Mouse (Mus musculus) forebrain, embryonic 11.5 days (tissue): Measurements from ENCODE around the gene Ugt1a10. TPM values are rescaled to one million over a fixed set of nuclear protein-coding genes. Genes with fewer than 3 reads are reported as not detected.

Experiments used
- ATAC-seq: fragments of 200-750 bp; cut with Nextera tagmentation; replicated peaks from 2 replicates; pipeline ENCODE4 v1.8.0; 2017; ENCODE audit warnings: moderate TSS enrichment; ENCODE audit not compliant: low FRiP score
- DNase-seq: peaks from one replicate; pipeline ENCODE4 v3.0.0-alpha.2; 2017; ENCODE audit warnings: low spot score
- H3K27ac ChIP-seq: fragments of 300-500 bp; sonication (generic); 2 replicates; pipeline ENCODE4 v1.5.1; 2014; ENCODE audit warnings: low read depth, low read length
- H3K27me3 ChIP-seq: fragments of 300-500 bp; sonication (generic); 2 replicates; pipeline ENCODE4 v1.6.1; 2014; ENCODE audit warnings: mild to moderate bottlenecking, low read length, mixed read lengths; ENCODE audit not compliant: control insufficient read depth, insufficient read depth
- H3K36me3 ChIP-seq: fragments of 300-500 bp; sonication (generic); 2 replicates; pipeline ENCODE4 v1.6.1; 2014; ENCODE audit warnings: mild to moderate bottlenecking, low read length, moderate library complexity, mixed read lengths; ENCODE audit not compliant: control insufficient read depth, insufficient read depth
- H3K4me1 ChIP-seq: fragments of 300-500 bp; sonication (generic); replicated peaks from 2 replicates; pipeline ENCODE4 v1.6.1; 2014; ENCODE audit warnings: low read length, mixed read lengths; ENCODE audit not compliant: control insufficient read depth, insufficient read depth
- H3K4me2 ChIP-seq: fragments of 300-500 bp; sonication (generic); 2 replicates; pipeline ENCODE4 v1.6.1; 2014; ENCODE audit warnings: low read depth, mild to moderate bottlenecking, low read length, moderate library complexity, mixed read lengths; ENCODE audit not compliant: severe bottlenecking
- H3K4me3 ChIP-seq: fragments of 300-500 bp; sonication (generic); 2 replicates; pipeline ENCODE4 v1.5.1; 2014; ENCODE audit warnings: low read depth, low read length
- H3K9ac ChIP-seq: fragments of 300-500 bp; sonication (generic); 2 replicates; pipeline ENCODE4 v1.6.1; 2014; ENCODE audit warnings: low read length
- H3K9me3 ChIP-seq: fragments of 300-500 bp; sonication (generic); 2 replicates; pipeline ENCODE4 v1.6.1; 2016; ENCODE audit warnings: low read length, mixed read lengths; ENCODE audit not compliant: control insufficient read depth
- WGBS: fragments of 180-500 bp; shearing (Covaris S2); extraction: QIAGEN DNeasy Blood & Tissue Kit; methylation state at CpG from one replicate; pipeline ENCODE4 v1.1.7; 2014; 5-methylcytosine and 5-hydroxymethylcytosine counted together
- polyA plus RNA-seq: library from polyadenylated mRNA; unstranded; fragments of >200 nt; fragmentation: Nextera tagmentation; extraction: Ambion mirVana; gene quantifications from 2 replicates; pipeline ENCODE4 v1.2.1, GENCODE M21; 2014

The Ugt1a10 gene
- polyA plus RNA-seq, 1 experiment from 2014 or later: not detected

- Histone ChIP-seq H3K36me3 (no peaks in the 10 kb centered on the region), H3K4me3 (no peak overlapping the region), H3K9me3 (peaks cover 99% of the 10 kb centered on the region), H3K27ac (no peak overlapping the region), H3K9ac (no peak overlapping the region), H3K27me3 (no peaks in the 10 kb centered on the region), H3K4me2 (no peak overlapping the region), H3K4me1 (no peaks in the 10 kb centered on the region)
- WGBS: 75% methylated on average over 6 of the region's 6 CpGs
- ATAC-seq (no peak), DNase-seq (peak; percentile 49)
These were observed 176.0 kb downstream of the Ugt1a10 start for GRCm38 (mm10) chr1:88230981-88231802.

GRCm38 (mm10) chr1:88231803-88232499 lies 176.8 kb downstream of the Ugt1a10 start:
- no peak for ATAC-seq

GRCm38 (mm10) chr1:88232664-88233380 lies 177.6 kb downstream of the Ugt1a10 start:
- Histone ChIP-seq H3K9me3 (peaks cover 97% of the 10 kb centered on the region), H3K4me3 (no peak overlapping the region), H3K4me1 (no peaks in the 10 kb centered on the region), H3K27me3 (no peaks in the 10 kb centered on the region), H3K36me3 (no peaks in the 10 kb centered on the region), H3K4me2 (no peak overlapping the region), H3K9ac (no peak overlapping the region), H3K27ac (no peak overlapping the region)
- ATAC-seq: no peak
- WGBS: 63% methylated on average over 3 of the region's 3 CpGs
- no peak for DNase-seq

More at GRCm38 (mm10) chr1:88231803-88232499, 176.8 kb downstream of the Ugt1a10 start:
- Histone ChIP-seq H3K4me2 (no peak overlapping the region), H3K27ac (no peak overlapping the region), H3K36me3 (no peaks in the 10 kb centered on the region), H3K27me3 (no peaks in the 10 kb centered on the region), H3K9ac (no peak overlapping the region), H3K4me1 (no peaks in the 10 kb centered on the region), H3K9me3 (peaks cover 96% of the 10 kb centered on the region), H3K4me3 (no peak overlapping the region)
- 69% methylated on average over 7 of the region's 7 CpGs for WGBS
- DNase-seq: peak; percentile 58

GRCm38 (mm10) chr1:88233421-88234247 lies 178.4 kb downstream of the Ugt1a10 start:
- Histone ChIP-seq H3K4me3 (no peak overlapping the region), H3K27ac (no peak overlapping the region), H3K27me3 (no peaks in the 10 kb centered on the region), H3K9me3 (peaks cover 96% of the 10 kb centered on the region), H3K4me2 (no peak overlapping the region), H3K36me3 (no peaks in the 10 kb centered on the region), H3K4me1 (no peaks in the 10 kb centered on the region), H3K9ac (no peak overlapping the region)
- WGBS: 71% methylated on average over 14 of the region's 14 CpGs
- DNase-seq: no peak
- ATAC-seq: no peak

- no peaks in the 10 kb centered on the region for H3K36me3 ChIP-seq
- ATAC-seq (no peak), DNase-seq (no peak)
- H3K9ac ChIP-seq: no peak overlapping the region
- no peak overlapping the region for H3K4me2 ChIP-seq
- H3K4me1 ChIP-seq: no peaks in the 10 kb centered on the region
- H3K9me3 ChIP-seq: peaks cover 96% of the 10 kb centered on the region
- 64% methylated on average over 4 of the region's 4 CpGs for WGBS
- H3K4me3 ChIP-seq: no peak overlapping the region
- H3K27me3 ChIP-seq: no peaks in the 10 kb centered on the region
- H3K27ac ChIP-seq: no peak overlapping the region
These were observed 179.0 kb downstream of the Ugt1a10 start for GRCm38 (mm10) chr1:88234248-88234610.

- no peaks in the 10 kb centered on the region for H3K4me1 ChIP-seq
- no peaks in the 10 kb centered on the region for H3K36me3 ChIP-seq
- no peak overlapping the region for H3K4me3 ChIP-seq
- no peak for ATAC-seq
- 47% methylated on average over 5 of the region's 5 CpGs for WGBS
- H3K9me3 ChIP-seq: peaks cover 96% of the 10 kb centered on the region
- H3K27ac ChIP-seq: no peak overlapping the region
- no peak for DNase-seq
- H3K9ac ChIP-seq: no peak overlapping the region
- H3K27me3 ChIP-seq: no peaks in the 10 kb centered on the region
- H3K4me2 ChIP-seq: no peak overlapping the region
These were observed 179.5 kb downstream of the Ugt1a10 start for GRCm38 (mm10) chr1:88234646-88235045.

GRCm38 (mm10) chr1:88235046-88235893 lies 180.1 kb downstream of the Ugt1a10 start:
- no peak overlapping the region for H3K9ac ChIP-seq
- H3K4me3 ChIP-seq: no peak overlapping the region
- H3K4me2 ChIP-seq: no peak overlapping the region
- no peaks in the 10 kb centered on the region for H3K4me1 ChIP-seq
- no peaks in the 10 kb centered on the region for H3K27me3 ChIP-seq
- DNase-seq (no peak), ATAC-seq (no peak)
- H3K27ac ChIP-seq: no peak overlapping the region
- peaks cover 96% of the 10 kb centered on the region for H3K9me3 ChIP-seq
- WGBS: 67% methylated on average over 11 of the region's 11 CpGs
- H3K36me3 ChIP-seq: no peaks in the 10 kb centered on the region
